Mouse (Mus musculus) Muller cell, postnatal 12 days (primary cell): Measurements from ENCODE around the gene Ampd1.

Experiments used
- DNase-seq: peaks from one replicate; pipeline ENCODE4 v3.0.0-alpha.2; 2015; ENCODE audit errors: inconsistent ontology term

The Ampd1 gene

DNA sequence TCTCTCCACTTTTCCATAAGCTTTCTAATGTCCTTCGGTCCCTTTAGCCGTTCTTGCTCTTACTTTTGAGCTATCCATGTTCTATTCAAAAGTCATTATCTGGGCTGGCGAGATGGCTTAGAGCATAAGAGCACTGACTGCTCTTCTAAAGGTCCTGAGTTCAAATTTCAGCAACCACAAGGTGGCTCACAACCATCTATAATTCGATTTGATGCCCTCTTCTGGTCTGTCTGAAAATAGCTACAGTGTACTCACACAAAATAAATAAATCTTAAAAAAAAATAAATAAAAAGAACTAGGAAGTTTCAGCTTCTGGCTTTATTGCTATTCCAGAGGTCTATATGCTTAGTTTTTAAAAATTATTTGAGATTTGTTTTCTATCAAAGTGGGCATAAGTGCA lies 74.0 kb downstream of the Ampd1 start:
- DNase-seq: no peak

DNA sequence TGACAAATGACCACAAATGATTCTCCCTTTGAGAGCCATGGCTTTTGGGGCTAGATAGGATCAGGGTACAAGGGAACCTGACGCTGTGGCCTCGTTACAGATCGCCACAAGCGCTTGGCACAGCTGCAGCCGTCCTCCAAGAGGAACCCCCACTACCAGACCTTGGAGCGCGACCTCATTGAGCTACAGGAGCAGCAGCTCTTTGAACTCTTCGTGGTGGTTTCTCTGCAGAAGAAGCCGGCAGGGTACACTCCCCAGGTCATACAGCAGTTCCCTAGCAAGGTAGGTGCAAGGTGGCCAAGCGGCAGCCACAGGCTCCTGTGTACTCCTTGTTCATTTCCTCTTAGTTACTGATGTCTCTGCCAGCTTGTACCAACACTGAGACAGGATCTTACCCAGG lies 75.1 kb downstream of the Ampd1 start:
- no peak for DNase-seq
